Mouse (Mus musculus): ENCODE measurements around the gene Tmem165. TPM values are rescaled to one million over a fixed set of nuclear protein-coding genes. Genes with fewer than 3 reads are reported as not detected.

Tmem165 gene
- 36.1 and 47.4 TPM in 2 replicates for total RNA-seq (2021)
- long read RNA-seq, transcript Tmem165-201 (6 exons, 1,897 nt): major isoform, 81 of 93 reads
- long read RNA-seq, partial matches to known transcripts: 3 of 93 reads
- long read RNA-seq, other reads (novel, unspliced or antisense): 9 of 93 reads

DNA sequence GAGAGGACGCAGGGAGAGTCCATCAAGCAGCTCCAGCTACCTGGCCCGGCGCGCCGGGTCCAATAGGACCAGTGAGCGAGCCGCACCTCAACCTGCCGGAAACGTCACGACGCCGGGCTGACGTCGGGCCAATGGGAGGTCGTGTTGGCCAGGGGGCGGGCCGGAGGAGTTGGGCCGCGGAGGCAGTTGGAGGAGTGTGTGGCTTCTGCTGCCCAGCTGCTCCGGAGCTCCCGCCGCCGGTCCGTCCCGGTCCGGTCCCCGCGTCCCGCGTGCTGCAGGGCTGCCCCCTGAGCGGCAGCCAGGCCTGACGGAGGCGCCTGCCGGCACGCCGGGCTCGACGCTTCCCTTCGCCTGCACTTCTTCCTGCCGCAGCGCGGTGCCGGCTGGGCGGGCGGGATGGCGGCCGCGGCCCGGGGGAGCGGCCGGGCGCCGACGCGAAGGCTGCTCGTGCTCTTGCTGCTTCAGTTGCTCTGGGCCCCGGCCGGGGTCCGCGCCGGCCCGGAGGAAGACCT lies at the start of gene Tmem165:
Gene Tmem165, plus strand, starts transcription at position 131 of the 512 bp plus-strand sequence.
- peak; percentile 97 for DNase-seq

DNA sequence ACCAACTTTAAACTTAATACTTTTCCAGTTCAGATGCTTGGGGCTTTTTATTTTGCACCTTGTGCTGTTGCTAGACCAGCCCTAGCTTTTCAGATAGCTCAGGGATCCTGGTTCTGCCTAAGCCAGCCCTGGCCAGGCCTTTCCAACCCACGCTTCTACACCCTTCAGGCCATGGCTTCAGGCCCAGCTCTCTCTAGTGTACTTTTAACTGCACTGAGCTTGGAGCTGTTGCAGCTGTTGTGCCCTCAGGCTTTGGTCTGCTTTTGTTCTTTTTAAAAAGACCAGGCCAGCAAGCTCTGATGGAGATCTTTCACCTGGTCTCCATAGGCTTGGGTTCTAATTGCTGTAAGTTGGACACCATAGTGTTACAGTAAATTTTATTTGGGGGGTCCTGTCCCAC lies 48.0 kb upstream of the Tmem165 start:
- DNase-seq: no peak

DNA sequence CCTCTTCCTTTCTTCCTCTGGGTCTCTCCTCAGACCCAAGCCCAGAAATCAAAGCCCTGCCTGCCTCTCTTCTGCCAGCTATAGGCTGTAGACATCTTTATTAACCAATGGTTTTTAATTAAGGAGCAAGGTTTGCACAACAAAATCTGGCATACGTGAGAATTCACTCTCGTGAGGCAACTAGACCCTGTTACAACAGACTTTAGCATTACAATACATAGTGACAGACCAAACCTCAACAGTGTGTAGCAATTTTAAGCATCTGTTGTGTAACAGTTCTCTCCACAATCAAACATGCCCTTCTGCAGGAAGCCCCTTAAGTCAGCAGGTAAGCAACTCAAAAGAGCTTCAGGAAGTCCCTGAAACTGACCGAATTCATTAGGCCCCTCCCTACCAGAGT lies 47.4 kb upstream of the Tmem165 start:
- DNase-seq: no peak

DNA sequence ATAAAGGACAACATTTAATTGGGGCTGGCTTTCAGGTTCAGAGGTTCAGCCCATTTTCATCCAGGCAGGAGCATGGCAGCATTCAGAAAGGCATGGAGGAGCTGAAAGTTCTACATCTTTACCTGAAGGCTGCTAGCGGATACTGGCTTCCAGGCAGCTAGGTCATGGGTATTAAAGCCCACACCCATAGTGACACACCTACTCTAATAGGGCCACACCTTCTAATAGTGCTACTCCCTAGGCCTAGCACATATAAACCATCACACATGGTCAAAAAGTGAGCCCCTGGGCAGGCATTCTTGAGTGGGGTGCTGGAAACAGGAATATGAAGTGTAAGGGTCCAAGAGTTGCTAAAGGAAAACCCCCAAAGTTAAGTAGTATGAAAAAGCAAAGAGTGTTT lies 46.1 kb upstream of the Tmem165 start:
- DNase-seq: no peak

DNA sequence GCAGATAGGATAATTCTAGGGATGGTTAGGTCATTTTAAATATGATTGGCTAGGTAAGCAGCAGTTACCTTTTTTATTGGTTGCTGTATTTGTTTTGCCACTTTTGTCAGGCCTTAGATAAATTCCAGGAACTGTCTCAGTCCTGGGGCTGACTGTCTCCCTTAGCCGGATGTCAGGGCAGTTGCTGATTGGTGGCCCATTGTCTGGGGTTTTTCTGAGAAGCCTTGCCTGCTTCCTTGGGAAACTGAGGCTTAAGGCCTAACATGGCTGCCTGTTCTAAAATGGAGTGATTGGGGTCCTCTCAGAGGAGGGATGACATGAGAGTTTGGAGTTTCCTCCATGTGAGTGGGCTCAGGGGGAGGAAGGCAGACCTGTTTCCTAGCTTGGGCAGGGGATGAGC lies 45.6 kb upstream of the Tmem165 start:
- DNase-seq: no peak

DNA sequence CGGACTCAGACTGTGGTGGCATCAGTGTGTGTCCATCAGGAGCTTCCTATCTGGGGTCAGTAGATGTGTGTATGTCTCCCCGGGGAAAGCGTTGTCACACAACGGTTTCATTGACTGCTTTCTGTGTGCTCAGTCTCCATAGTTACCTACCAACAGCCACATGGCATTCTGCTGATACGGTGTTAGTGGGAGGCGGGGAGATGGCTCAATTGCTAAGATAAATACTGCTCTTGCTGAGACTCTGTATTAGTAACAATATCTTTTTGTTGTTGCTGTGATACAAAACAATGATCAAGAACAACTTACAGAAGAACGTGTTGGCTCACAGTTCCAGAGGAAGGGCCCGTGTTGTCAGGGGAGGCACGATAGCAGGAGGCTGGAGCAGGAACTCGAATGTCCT lies 45.2 kb upstream of the Tmem165 start:
- no peak for DNase-seq

DNA sequence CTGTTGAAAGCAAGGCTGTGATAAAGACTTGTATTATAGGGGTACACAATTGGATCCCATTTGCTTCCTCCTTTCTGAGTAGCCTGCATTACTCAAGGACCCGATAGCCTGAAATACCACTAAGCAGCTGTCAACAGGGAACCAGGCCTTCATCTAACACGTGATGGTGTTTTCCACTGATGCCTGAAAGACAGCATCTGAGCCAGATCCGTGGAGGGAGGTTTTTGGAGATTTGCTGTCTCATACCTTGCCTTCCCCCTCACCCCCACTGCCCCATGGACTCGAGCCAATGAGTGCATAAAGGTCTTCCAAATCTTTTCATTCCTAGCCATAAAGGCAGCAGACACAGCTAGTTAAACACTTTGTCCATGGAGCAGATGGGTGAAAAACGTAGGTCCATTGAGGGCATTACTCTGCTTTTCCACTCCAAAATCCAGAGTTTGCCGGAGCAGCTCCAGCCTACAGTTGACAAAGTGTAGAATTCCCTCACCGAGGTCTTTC lies 44.5 kb upstream of the Tmem165 start:
- DNase-seq: no peak

DNA sequence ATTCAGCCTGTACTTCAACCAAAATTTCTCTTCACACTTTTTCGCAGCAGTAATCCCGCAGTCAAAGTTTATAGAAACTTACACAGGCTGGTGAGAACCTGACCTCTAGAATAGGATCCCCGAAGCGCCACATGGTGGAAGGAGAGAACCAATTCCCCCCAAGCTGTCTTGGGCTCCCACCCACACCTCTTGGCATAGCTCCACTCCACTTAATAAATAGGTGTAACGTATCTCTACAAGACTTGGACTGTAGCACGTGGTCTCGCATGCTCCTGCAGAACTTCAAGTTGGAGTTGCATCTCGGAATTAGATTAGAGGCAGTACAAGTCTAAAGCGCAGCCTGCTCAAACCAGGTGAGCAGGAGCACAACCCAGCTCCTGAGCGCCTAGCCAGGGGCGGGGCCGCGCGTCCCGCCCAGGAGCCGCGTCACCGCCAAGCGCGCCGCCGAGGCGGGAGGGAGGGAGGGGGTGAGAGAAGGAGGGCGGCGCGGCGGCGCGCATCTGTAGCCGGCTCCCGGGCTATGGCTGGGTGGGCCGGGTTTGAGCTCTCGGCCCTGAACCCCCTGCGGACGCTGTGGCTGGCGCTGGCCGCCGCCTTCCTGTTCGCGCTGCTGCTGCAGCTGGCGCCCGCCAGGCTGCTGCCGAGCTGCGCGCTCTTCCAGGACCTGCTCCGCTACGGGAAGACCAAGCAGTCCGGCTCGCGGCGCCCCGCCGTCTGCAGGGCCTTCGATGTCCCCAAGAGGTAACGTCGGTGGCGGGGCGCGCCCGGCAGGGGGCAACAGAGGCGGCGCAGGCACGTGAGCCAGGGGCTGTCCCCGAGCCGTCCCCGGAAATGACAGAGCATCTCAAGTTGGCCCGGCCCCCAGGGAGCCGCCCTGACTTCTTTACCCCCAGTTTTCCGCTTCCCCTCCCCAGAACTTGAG lies 43.6 kb upstream of the Tmem165 start, which contains the start of gene Srd5a3:
Gene Srd5a3, plus strand, starts transcription at position 464 of the 922 bp plus-strand sequence.
- DNase-seq: peak; percentile 97

DNA sequence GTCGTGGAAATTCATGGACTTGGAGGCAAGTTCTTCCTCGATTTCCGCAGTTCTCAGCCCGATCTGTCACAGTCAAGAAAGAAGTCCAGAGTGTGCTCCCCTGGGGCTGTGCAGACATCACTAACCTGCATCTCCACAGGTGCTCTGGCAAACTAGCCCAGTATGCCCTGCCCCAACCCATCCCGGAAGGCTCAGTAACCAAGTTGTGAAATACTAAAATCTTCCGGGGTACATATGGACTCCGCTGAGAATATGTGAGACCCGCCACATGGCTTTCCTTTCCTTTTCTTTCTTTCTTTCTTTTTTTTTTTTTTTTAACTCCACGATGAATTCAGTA lies 43.0 kb upstream of the Tmem165 start:
- no peak for DNase-seq

DNA sequence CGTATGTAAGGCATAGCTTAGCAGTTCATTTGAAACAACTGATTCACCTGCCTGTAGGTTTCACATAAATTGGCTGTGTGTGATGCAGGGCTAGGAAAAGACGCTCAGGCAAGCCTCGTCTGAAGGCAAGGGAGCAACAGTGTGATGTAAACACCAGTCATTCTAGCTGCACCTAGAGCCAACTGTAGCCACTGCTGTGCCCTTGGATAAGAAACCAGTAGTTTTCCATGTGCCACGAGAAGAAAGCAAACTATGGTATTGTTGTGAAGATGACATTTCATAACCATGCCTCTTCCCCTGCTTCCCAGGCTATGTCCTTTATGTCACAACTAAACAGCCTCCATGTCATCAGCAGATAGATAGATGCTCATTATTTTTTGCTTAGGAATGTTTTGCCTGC lies 40.3 kb upstream of the Tmem165 start:
- DNase-seq: no peak

DNA sequence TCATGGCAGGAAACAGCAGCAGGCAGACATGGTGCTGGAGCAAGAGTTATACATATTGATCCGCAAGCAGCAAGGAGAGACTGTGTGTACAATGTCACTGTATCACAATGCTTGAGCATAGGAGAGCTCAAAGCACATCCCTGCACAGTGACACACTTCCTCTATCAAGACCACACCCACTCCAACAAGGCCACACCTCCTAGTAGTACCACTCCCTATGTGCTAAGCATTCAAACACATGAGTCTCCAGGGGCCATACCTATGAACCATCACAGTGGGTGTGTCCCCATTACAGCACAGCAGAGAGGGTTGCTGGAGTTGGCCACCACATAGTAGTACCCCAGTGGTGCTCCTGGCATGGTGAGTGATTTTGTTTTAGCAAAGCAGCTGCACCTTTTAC lies 37.3 kb upstream of the Tmem165 start:
- DNase-seq: no peak

DNA sequence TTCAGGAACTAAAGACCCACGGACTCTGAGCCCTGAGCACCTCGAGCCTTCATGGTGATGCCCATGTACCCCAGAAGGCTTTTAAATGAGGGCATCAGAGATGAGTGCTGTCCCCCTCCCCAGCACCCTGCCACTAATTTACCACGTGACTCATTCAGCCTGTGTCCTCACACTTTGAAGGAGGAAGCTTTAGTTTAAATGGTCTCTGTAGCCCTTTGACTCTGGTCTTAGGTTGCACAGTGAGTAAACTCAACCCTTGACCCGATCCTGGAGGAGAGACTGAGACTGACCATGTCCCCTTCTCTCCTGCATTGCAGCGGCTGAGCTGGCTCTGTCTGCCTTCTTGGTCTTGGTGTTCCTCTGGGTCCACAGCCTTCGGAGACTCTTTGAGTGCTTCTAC lies 34.2 kb upstream of the Tmem165 start:
- DNase-seq: no peak

DNA sequence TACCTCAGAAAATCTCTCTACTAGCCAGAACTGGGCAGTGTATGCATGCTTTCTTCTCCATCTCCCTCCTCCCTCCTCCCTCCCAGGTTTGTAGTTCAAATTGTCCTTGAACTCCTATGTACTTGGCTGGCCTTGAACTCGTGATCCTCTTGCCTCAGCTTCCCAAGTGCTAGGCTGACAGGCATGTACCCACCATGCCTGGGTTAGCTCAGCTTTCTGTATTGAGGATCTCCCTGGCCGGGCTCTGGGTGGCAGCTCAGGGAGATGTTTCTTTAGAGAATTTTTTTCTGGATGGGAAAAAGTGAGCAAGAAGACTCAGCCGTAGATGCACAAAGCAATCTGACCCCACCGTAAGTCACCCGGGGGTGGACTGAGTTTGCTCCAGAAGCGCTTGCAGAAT lies 30.7 kb upstream of the Tmem165 start:
- DNase-seq: no peak

DNA sequence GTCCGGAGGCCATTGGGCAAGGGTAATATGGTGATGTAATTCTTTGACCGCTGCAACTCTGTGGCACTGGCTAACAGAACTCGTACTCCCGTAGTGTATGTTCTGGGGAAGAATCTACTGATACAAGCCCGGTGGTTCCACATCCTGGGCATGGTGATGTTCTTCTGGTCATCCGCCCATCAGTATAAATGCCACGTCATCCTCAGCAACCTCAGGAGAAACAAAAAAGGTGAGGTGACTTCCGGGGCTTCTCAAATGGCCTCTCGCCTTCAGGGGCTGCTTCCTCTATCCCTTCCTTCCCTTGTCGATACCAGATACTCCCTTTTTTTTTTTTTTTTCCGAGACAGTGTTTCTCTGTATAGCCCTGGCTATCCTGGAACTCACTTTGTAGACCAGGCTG lies 30.2 kb upstream of the Tmem165 start:
- DNase-seq: no peak

DNA sequence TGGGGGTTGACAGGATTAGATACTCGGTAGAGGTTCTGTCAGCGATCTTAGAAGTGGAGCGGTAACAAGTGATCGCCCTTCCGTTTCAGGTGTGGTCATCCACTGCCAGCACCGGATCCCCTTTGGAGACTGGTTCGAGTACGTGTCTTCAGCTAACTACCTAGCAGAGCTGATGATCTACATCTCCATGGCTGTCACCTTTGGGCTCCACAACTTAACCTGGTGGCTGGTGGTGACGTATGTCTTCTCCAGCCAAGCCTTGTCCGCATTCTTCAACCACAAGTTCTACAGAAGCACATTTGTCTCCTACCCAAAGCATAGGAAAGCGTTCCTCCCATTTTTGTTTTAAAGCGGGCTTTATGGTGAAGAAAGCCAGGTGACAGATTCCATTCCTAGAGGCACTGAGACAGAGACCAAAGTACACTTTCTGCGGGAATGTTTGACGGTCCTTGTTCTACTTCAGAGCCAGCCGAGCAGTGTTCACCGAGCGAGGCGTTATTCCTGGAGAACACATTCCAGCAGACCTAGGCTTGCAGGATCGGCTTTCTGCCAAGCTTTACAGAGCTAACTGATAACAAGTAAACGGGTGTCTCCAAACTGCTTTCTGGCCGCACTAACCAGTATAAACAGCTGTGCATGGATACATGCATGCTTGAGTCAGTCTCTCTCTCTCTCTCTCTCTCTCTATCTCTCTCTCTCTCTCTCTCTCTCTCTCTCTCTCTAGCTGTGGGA lies 29.1 kb upstream of the Tmem165 start:
- DNase-seq: no peak

DNA sequence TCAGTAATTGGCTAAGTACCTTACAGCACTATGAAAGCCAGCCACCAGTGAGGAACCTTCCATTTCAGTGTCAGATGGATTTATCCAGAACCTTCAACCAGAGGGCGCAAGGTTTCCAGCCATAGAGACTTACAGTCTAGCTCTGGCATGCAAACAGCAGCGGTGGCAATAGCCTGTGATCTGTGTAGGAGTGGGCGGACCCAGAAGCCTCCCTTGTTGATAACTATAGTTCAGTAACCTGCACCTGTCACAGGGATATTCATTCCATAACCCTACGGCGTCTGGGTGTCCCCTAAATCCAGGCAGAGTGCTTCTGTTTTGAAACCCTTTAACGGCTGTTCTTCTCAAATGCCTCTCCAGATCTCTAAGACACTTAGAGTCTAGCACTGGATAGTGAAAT lies 24.1 kb upstream of the Tmem165 start:
- no peak for DNase-seq

DNA sequence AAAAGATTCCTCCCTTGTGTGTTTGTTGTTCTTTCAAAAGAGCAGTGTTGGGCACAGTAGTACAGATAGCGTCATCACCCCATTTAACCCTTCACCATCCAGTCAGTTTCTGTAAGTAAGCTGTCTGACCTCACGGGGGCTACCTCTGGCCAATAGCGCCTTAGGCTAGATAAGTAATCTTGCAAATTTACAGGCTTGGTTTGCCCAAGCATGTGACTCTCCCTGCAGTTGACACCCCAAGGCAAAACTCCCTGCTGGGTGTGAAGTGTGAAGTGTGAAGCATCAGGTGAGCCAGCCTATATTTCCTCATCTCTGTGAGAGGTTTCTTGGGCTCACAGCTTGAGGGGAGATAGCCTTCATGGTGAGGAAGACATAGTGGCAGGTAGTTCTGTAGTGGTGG lies 23.6 kb upstream of the Tmem165 start:
- DNase-seq: no peak

DNA sequence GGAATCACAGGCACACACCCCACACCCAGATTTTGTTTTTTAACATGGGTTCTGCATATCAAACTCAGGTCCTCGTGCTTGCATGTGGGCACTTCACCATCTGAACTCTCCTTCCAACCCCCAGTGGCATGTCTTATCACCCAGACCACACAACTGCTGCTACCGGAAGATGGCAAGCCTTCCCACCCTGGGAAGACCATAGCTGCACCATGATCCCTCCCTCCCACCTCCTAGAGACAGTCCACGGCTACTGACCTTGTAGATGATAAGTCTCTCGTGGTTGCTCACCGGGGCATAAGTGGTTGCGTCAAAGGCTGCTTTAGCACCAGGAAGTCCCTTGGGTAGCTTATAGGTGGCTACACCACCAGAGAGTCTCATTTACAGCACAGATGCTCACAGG lies 22.2 kb upstream of the Tmem165 start:
- DNase-seq: no peak

DNA sequence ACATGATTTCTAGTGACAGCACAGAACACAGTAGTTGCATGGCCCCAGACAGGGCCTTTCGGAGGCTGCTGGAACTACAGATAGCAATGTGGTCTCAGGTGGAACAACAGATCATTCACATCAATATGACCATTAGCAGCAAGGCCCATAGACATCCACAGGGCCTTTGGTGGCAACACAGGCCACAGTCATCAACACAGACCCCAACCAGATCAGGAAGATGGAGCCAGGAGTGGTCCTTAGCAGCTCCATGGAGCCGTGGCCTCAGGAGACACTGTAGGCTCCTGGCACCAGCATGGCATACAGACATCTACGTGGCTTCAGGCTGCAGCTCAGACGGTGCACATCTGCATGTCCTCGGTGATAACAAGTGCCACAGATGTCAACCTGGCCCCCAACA lies 20.8 kb upstream of the Tmem165 start:
- no peak for DNase-seq

DNA sequence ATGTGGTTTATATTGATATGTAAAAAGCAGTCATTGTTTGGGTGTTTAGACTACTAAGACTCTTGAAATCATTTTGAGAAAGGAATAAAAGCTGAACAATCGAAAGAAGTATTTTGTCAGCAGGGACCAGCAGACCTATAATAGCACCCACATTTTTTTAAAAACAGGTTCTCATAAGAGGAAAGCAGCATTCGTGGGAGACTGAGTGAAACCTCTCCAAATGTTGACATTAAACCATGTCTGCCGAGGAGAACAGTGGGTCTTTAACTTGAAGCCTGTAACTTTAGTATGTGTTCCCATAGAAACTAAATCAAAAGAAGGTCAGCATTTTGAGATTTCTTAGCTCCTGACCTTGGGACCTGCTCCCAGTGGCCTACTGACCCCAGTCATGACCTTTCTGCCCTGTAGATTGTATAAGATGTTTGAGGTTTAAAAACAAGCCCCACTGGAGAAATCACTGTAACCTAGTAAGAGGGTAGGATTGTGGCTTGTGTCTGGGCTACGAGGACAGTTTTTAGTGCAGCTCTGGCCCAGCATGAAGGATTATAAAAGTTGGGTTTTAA lies 19.8 kb upstream of the Tmem165 start:
- no peak for DNase-seq

DNA sequence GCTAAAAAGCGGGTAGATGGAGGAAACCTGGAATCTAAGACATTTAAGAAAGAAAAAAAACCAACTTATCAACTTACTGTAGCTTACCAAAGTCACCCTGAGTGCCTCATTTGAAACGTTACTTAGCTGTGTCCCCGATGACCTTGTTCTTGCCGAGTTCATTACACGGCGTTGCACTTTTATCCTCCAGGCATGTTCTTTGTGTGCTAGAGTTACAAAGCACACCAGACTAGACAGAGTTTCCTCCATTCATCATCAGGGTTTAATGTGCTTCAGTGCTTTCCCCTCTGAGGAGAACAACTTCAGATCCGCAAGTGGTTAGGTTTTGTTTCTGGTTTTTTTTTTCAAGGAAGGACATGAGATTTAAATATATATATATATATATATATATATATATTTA lies 18.9 kb upstream of the Tmem165 start:
- no peak for DNase-seq

DNA sequence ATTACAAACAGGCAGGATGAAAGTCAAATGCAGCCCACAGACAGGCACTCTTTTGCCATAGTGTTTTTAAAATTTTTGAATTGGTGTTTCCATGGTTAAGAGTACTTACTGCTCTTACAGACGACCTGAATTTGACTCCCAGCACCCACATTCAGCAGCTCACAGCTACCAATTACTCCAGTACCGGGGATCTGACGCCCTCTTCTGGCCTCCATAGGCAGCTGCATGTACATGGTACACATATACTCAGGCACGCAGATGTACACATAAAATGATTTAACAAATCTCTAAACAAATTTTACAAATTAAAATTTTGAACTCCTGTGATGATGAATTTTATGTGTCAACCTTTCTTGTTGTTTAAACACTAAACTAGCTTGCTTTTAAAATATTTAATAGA lies 13.2 kb upstream of the Tmem165 start:
- no peak for DNase-seq

DNA sequence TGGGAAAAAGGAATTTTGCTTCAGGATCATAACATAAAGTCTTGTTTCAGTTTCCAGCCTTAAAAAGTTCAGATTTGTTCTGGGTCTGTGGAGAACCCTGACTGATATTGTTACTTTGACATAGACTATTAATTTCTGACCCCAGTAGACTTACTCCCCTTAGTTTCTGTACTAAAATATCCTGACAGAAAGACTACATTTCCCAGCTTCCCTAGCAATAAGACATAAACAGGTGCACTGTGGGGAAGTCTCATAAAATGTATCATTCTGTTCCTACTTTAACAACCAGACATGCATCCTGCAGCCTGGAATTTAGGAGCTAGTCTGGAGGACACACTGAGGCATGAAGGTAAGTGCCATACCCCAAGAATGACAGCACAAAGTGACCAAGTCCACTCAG lies 12.6 kb upstream of the Tmem165 start:
- DNase-seq: no peak

Measured in adrenal gland, postnatal 25 days (tissue).